Mouse (Mus musculus) heart, embryonic 15.5 days (tissue): Measurements from ENCODE around the gene 4930535I16Rik. TPM values are rescaled to one million over a fixed set of nuclear protein-coding genes. Genes with fewer than 3 reads are reported as not detected.
A peak's percentile ranks its signal among the peaks of the same experiment; 100 is the strongest.

ENCODE experiments used
- ATAC-seq: fragments of 200-750 bp; cut with Nextera tagmentation; replicated peaks from 2 replicates; pipeline ENCODE4 v1.8.0; 2017; ENCODE audit warnings: low read depth, moderate TSS enrichment; ENCODE audit not compliant: insufficient number of reproducible peaks, insufficient read depth, low FRiP score
- H3K27ac ChIP-seq: fragments of 300-500 bp; sonication (generic); 2 replicates; pipeline ENCODE4 v1.5.1; 2015; ENCODE audit warnings: mild to moderate bottlenecking, inconsistent platforms
- H3K27me3 ChIP-seq: fragments of 300-500 bp; sonication (generic); 2 replicates; pipeline ENCODE4 v1.6.1; 2015; ENCODE audit warnings: inconsistent platforms
- H3K36me3 ChIP-seq: fragments of 300-500 bp; sonication (generic); 2 replicates; pipeline ENCODE4 v1.6.1; 2015; ENCODE audit warnings: mild to moderate bottlenecking, inconsistent platforms
- H3K4me1 ChIP-seq: fragments of 300-500 bp; sonication (generic); replicated peaks from 2 replicates; pipeline ENCODE4 v1.6.1; 2015; ENCODE audit warnings: inconsistent platforms
- H3K4me2 ChIP-seq: fragments of 300-500 bp; sonication (generic); 2 replicates; pipeline ENCODE4 v1.6.1; 2015; ENCODE audit warnings: inconsistent platforms, mild to moderate bottlenecking, moderate library complexity
- H3K4me3 ChIP-seq: fragments of 300-500 bp; sonication (generic); 2 replicates; pipeline ENCODE4 v1.5.1; 2015; ENCODE audit warnings: mild to moderate bottlenecking, inconsistent platforms
- H3K9ac ChIP-seq: fragments of 300-500 bp; sonication (generic); 2 replicates; pipeline ENCODE4 v1.6.1; 2015; ENCODE audit warnings: mild to moderate bottlenecking, inconsistent platforms
- H3K9me3 ChIP-seq: fragments of 300-500 bp; sonication (generic); replicated peaks from 2 replicates; pipeline ENCODE4 v1.6.1; 2016; ENCODE audit warnings: inconsistent platforms
- WGBS: fragments of 180-500 bp; shearing (Covaris S2); methylation state at CpG from one replicate; pipeline ENCODE4 v1.1.7; 2015; ENCODE audit warnings: mixed read lengths; 5-methylcytosine and 5-hydroxymethylcytosine counted together
- polyA plus RNA-seq: library from polyadenylated mRNA; unstranded; fragments of >200 nt; fragmentation: Nextera tagmentation; extraction: Ambion mirVana; gene quantifications from 2 replicates; pipeline ENCODE4 v1.2.1, GENCODE M21; 2015

4930535I16Rik gene
- polyA plus RNA-seq, 1 experiment from 2014 or later = not detected

GRCm38 (mm10) chr4:123905126-123905668 is 12.6 kb downstream of the 4930535I16Rik start:
- peak overlapping the region; percentile 77 for H3K27ac ChIP-seq
- peaks cover 7% of the 10 kb centered on the region; the same call in 1 of the 2 replicates for H3K36me3 ChIP-seq
- peak overlapping the region; percentile 76 for H3K4me2 ChIP-seq
- WGBS = under 1% methylated on average over 52 of the region's 53 CpGs
- H3K27me3 ChIP-seq = no peaks in the 10 kb centered on the region
- H3K4me3 ChIP-seq = peak overlapping the region; percentile 61
- H3K9me3 ChIP-seq = no peaks in the 10 kb centered on the region
- no peak for ATAC-seq
- peak overlapping the region; percentile 66 for H3K9ac ChIP-seq
- H3K4me1 ChIP-seq = peaks cover 18% of the 10 kb centered on the region

GRCm38 (mm10) chr4:123904333-123905125 is 13.3 kb downstream of the 4930535I16Rik start, which contains the start of gene Mycbp:
TSS of gene Mycbp (plus strand) at chr4:123904832.
- H3K4me1 ChIP-seq = peaks cover 18% of the 10 kb centered on the region
- peak within 1 kb of the TSS; percentile 66 for H3K9ac ChIP-seq
- peak; percentile 100 for ATAC-seq
- peak within 1 kb of the TSS; percentile 76 for H3K4me2 ChIP-seq
- H3K27me3 ChIP-seq = no peaks in the 10 kb centered on the region
- under 1% methylated on average over 49 of the region's 49 CpGs for WGBS
- H3K9me3 ChIP-seq = no peaks in the 10 kb centered on the region
- H3K27ac ChIP-seq = peak within 1 kb of the TSS; percentile 85
- 0 out of 2 replicates have a peak, but pooled peaks cover 2% of the 10 kb centered on the region for H3K36me3 ChIP-seq
- peak within 1 kb of the TSS; percentile 61 for H3K4me3 ChIP-seq

- ATAC-seq = no peak
- H3K27ac ChIP-seq = no peak overlapping the region
- H3K4me2 ChIP-seq = no peak overlapping the region
- H3K4me1 ChIP-seq = peaks cover 18% of the 10 kb centered on the region
- WGBS = 75% methylated on average over 3 of the region's 3 CpGs
- H3K9ac ChIP-seq = no peak overlapping the region
- H3K36me3 ChIP-seq = 0 out of 2 replicates have a peak, but pooled peaks cover 2% of the 10 kb centered on the region
- H3K9me3 ChIP-seq = no peaks in the 10 kb centered on the region
- H3K4me3 ChIP-seq = no peak overlapping the region
- no peaks in the 10 kb centered on the region for H3K27me3 ChIP-seq
Observed at GRCm38 (mm10) chr4:123903432-123903831, 14.4 kb downstream of the 4930535I16Rik start.

- no peak overlapping the region for H3K4me2 ChIP-seq
- H3K36me3 ChIP-seq = no peaks in the 10 kb centered on the region
- peaks cover under 1% of the 10 kb centered on the region; the same call in 1 of the 2 replicates for H3K4me1 ChIP-seq
- no peaks in the 10 kb centered on the region for H3K27me3 ChIP-seq
- H3K9me3 ChIP-seq = no peaks in the 10 kb centered on the region
- no peak overlapping the region for H3K4me3 ChIP-seq
- 12% methylated on average over 5 of the region's 5 CpGs for WGBS
- H3K27ac ChIP-seq = no peak overlapping the region
- H3K9ac ChIP-seq = no peak overlapping the region
- ATAC-seq = no peak
Observed at GRCm38 (mm10) chr4:123898696-123899095, 19.1 kb downstream of the 4930535I16Rik start.

GRCm38 (mm10) chr4:123894295-123894694 is 23.5 kb downstream of the 4930535I16Rik start:
- Histone ChIP-seq H3K9ac (no peak overlapping the region), H3K4me1 (no peaks in the 10 kb centered on the region), H3K9me3 (no peaks in the 10 kb centered on the region), H3K27me3 (no peaks in the 10 kb centered on the region), H3K4me2 (no peak overlapping the region), H3K36me3 (no peaks in the 10 kb centered on the region), H3K27ac (no peak overlapping the region), H3K4me3 (no peak overlapping the region)
- 83% methylated on average over 4 of the region's 4 CpGs for WGBS
- no peak for ATAC-seq

GRCm38 (mm10) chr4:123893726-123894125 is 24.1 kb downstream of the 4930535I16Rik start:
- ATAC-seq = no peak
- H3K9me3 ChIP-seq = no peaks in the 10 kb centered on the region
- no peaks in the 10 kb centered on the region for H3K36me3 ChIP-seq
- H3K27ac ChIP-seq = no peak overlapping the region
- H3K4me1 ChIP-seq = no peaks in the 10 kb centered on the region
- no peak overlapping the region for H3K9ac ChIP-seq
- H3K4me2 ChIP-seq = no peak overlapping the region
- 82% methylated on average over 5 of the region's 5 CpGs for WGBS
- H3K27me3 ChIP-seq = no peaks in the 10 kb centered on the region
- no peak overlapping the region for H3K4me3 ChIP-seq

Other genes with a start within 250 kb of the 4930535I16Rik start
- 51.0 and 51.1 TPM in 2 replicates for gene Macf1, start 233.7 kb downstream of the 4930535I16Rik start, polyA plus RNA-seq
- gene Ndufs5, start 199.8 kb downstream of the 4930535I16Rik start, polyA plus RNA-seq = 423 and 551 TPM in 2 replicates
- gene Akirin1, start 167.7 kb downstream of the 4930535I16Rik start, polyA plus RNA-seq = 42.5 and 48.7 TPM in 2 replicates
- 1.5 and 4.7 TPM in 2 replicates for gene Rhbdl2, start 130.1 kb downstream of the 4930535I16Rik start, polyA plus RNA-seq
- not detected in 2 replicates for gene 4933427I04Rik, start 58.3 kb downstream of the 4930535I16Rik start, polyA plus RNA-seq
- gene Mycbp, start 13.2 kb downstream of the 4930535I16Rik start, polyA plus RNA-seq = 47.4 and 60.1 TPM in 2 replicates
- gene Rragc, start 576 bp downstream of the 4930535I16Rik start, polyA plus RNA-seq = 34.0 and 42.1 TPM in 2 replicates